Mouse (Mus musculus): ENCODE results near the gene Gm26992. TPM values are rescaled to one million over a fixed set of nuclear protein-coding genes. Genes with fewer than 3 reads are reported as not detected.

The Gm26992 gene
- not detected in 2 replicates for polyA plus RNA-seq (2016; fragmentation: Nextera tagmentation; extraction: Ambion mirVana)

DNA sequence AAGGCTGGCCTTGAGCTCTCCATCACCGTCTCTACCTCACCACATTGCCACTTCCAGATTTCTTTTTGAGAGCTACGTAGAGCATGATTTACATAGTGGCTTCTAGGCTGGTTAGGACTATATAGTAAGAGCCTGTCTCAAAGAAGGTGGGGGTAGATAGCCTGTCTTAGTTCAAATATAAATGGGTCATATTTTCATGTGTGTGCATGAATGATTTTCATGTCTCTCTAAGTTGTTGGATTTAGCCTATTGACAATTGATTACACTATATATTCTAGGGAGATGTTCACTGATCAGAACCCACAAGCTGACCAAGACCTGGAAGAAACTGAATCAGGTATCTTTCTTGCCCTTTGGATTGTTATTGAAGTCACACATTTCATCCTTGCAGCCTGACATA lies at the start of gene Gm26992:
Gene Gm26992, plus strand, starts transcription at position 301 of the 400 bp plus-strand sequence.
- H3K27ac ChIP-seq: no peak within 1 kb of the TSS
- H3K4me3 ChIP-seq (replicated peaks): no peak within 1 kb of the TSS
- no peak within 1 kb of the TSS for H3K9ac ChIP-seq
- H3K27me3 ChIP-seq: peaks cover 52% of the 10 kb centered on the region
- ATAC-seq (ENCODE audit: low FRiP score): no peak
- WGBS: 87% methylated on average over 2 of the region's 2 CpGs
- H3K4me2 ChIP-seq: no peak within 1 kb of the TSS
- H3K4me1 ChIP-seq: no peaks in the 10 kb centered on the region
- no peaks in the 10 kb centered on the region for H3K36me3 ChIP-seq (replicated peaks)
- H3K9me3 ChIP-seq: no peaks in the 10 kb centered on the region

DNA sequence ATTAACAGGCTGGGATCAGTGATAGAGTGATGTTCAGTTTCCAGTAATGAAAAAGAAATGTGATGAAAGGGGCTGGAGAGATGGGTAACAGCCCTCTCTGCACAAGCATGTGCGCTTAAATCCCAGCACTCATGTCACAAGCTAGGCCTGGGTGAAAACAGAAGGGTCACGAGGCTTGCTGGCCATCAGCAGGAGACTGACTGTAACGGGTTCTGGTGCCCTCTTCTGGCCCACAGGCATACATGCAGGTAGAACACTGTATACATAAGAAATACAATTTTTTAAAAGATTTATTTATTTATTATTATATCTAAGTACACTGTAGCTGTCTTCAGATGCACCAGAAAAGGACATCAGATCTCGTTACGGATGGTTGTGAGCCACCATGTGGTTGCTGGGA lies 47.6 kb upstream of the Gm26992 start:
- H3K9me3 ChIP-seq: no peaks in the 10 kb centered on the region
- no peak overlapping the region for H3K9ac ChIP-seq
- H3K4me1 ChIP-seq: no peaks in the 10 kb centered on the region
- H3K36me3 ChIP-seq (replicated peaks): no peaks in the 10 kb centered on the region
- 63% methylated on average over 5 of the region's 5 CpGs for WGBS
- no peak overlapping the region for H3K27ac ChIP-seq
- peaks cover 31% of the 10 kb centered on the region for H3K27me3 ChIP-seq
- H3K4me3 ChIP-seq (replicated peaks): no peak overlapping the region
- ATAC-seq (ENCODE audit: low FRiP score): no peak
- H3K4me2 ChIP-seq: no peak overlapping the region

DNA sequence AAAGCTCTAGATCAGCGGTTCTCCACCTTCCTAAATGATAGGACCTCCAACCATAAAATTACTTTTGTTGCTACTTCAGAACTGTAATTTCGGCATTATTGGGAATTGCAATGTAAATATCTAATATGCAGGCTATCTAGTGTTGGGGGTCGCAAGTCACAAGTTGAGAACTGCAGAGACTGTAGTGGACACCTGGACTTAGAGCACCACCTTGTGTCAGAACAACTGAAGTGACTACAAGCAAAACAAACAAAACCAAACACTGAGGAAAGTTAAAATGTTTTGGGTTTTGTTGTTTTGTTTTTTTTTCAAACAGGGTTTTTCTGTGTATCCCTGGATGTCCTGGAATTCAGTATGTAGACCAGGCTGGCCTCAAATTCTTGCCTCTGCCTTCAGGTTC lies 37.3 kb upstream of the Gm26992 start:
- Histone ChIP-seq H3K9me3 (no peaks in the 10 kb centered on the region), H3K27me3 (peaks cover 36% of the 10 kb centered on the region), H3K4me2 (no peak overlapping the region), H3K9ac (no peak overlapping the region), H3K27ac (no peak overlapping the region), H3K4me1 (no peaks in the 10 kb centered on the region), H3K36me3 (replicated peaks) (no peaks in the 10 kb centered on the region), H3K4me3 (replicated peaks) (no peak overlapping the region)
- ATAC-seq (ENCODE audit: low FRiP score): no peak
- WGBS: 82% methylated on average over 3 of the region's 3 CpGs

DNA sequence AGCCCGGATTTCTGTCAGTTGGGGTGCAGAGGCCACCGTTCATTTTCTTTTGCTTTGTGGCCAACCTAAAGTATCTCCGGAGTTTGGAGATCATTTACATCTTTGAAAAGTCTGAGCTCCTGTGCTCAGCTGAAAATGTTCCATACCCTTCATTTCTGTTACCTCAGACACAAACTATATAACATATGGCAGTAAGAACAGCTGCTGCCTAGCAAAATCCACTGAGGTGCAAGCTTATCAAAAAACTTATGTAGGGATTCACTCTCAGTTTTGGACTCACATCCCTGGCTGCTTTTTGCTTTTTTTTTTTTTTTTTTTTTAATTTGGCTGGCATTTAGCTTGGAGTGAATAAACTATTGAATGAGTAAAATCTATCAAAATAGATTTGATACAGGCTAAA lies 33.7 kb upstream of the Gm26992 start:
- H3K9me3 ChIP-seq: no peaks in the 10 kb centered on the region
- no peak for ATAC-seq (ENCODE audit: low FRiP score)
- no peak overlapping the region for H3K4me2 ChIP-seq
- H3K4me3 ChIP-seq (replicated peaks): no peak overlapping the region
- H3K36me3 ChIP-seq (replicated peaks): no peaks in the 10 kb centered on the region
- peaks cover 24% of the 10 kb centered on the region for H3K27me3 ChIP-seq
- H3K27ac ChIP-seq: no peak overlapping the region
- no peak overlapping the region for H3K9ac ChIP-seq
- WGBS: 85% methylated on average over 3 of the region's 3 CpGs
- no peaks in the 10 kb centered on the region for H3K4me1 ChIP-seq

DNA sequence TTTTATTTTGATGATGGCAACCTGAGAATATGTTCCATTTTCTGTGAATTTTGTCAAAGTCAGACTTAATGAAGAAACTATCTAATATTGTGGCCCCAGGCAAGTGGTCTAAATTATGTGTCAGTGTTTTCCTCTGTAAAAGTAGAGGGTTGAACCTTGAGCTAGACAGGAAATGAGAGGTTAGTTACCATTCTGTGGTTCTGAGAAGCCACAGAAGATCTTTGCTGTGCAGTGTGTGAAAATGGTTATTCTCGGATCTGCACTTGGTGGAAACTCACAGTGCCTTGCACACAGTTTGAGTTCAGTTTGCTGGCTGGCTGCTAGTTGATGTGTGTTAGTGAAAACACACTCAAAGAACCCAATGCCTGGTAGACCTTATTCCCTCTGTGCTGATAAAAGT lies 28.0 kb upstream of the Gm26992 start:
- H3K27me3 ChIP-seq: peaks cover 37% of the 10 kb centered on the region

DNA sequence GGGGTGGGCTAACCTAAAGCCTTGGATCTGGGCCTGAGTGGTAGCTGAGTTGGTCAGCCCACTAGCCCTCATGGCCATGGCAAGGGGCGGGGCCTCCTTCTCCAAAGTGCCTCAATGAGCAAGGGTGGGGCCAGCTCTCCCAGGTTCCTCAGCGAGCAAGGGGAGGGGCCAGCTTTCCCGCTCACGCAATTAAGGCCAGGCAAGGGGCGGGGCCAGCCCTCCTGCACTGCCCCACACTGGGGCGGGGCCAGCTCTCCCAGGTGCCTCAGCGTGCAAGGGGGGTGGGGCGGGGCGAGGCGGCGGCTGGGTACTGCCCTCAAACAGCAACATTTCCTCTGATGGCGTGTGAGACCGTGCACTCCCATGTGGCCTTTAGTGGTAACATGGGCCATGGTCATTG lies 16.8 kb upstream of the Gm26992 start:
- no peaks in the 10 kb centered on the region for H3K36me3 ChIP-seq (replicated peaks)
- H3K27me3 ChIP-seq: peaks cover 52% of the 10 kb centered on the region
- H3K4me3 ChIP-seq (replicated peaks): no peak overlapping the region
- no peak for ATAC-seq (ENCODE audit: low FRiP score)
- H3K4me1 ChIP-seq: no peaks in the 10 kb centered on the region
- no peak overlapping the region for H3K9ac ChIP-seq
- no peak overlapping the region for H3K4me2 ChIP-seq
- 34% methylated on average over 13 of the region's 13 CpGs for WGBS
- H3K27ac ChIP-seq: no peak overlapping the region
- H3K9me3 ChIP-seq: no peaks in the 10 kb centered on the region

More for the DNA sequence above, 28.0 kb upstream of the Gm26992 start:
- Histone ChIP-seq H3K4me2 (no peak overlapping the region), H3K36me3 (replicated peaks) (no peaks in the 10 kb centered on the region), H3K4me1 (no peaks in the 10 kb centered on the region), H3K27ac (no peak overlapping the region), H3K9me3 (no peaks in the 10 kb centered on the region), H3K4me3 (replicated peaks) (no peak overlapping the region), H3K9ac (no peak overlapping the region)
- 72% methylated on average over 1 of the region's 1 CpGs for WGBS
- ATAC-seq (ENCODE audit: low FRiP score): no peak

DNA sequence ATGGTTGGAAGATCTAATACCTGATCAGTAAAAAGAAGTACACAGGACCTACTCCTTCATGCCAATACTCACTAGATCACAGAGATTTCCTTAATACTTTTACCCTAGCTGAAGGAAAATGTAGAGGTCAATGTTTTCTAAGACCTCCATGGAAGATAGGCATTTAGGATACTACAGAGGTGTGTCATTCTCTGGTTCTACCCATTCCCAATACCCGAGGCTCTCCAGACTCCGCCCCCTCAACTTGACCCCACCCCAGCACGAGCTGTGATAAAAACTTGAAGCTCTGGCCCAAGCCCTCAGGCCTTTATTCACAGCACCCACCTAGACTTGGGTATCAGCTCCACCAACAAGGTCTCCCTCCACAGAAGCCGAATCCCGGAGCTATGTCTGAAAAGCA lies 7.6 kb upstream of the Gm26992 start, which contains the start of gene Tsx:
Gene Tsx, plus strand, starts transcription at position 301 of the 400 bp plus-strand sequence.
- no peaks in the 10 kb centered on the region for H3K36me3 ChIP-seq (replicated peaks)
- no peak within 1 kb of the TSS for H3K27ac ChIP-seq
- ATAC-seq (ENCODE audit: low FRiP score): no peak
- 77% methylated on average over 5 of the region's 5 CpGs for WGBS
- no peaks in the 10 kb centered on the region for H3K4me1 ChIP-seq
- no peak within 1 kb of the TSS for H3K4me2 ChIP-seq
- no peak within 1 kb of the TSS for H3K9ac ChIP-seq
- no peaks in the 10 kb centered on the region for H3K9me3 ChIP-seq
- H3K4me3 ChIP-seq (replicated peaks): no peak within 1 kb of the TSS
- H3K27me3 ChIP-seq: peaks cover 64% of the 10 kb centered on the region

DNA sequence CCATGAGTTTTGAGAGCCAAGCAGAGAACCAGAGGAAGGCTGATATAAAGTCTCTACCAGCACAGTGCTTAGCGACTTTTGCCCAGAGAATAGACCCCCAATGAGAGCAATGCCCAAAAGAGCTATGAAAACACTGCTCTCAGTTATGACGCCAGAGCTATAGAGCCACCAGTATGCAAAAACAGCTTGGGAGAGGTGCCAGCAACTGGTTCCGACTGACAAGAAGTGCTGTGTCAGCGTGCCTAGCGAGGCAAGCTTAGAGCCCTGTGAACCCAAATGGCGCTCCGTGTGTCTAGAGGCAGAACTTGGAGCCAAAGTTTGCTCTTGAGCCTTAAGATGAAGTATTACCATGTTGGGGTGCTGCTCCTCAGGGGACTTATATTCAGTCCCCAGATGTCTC lies 5.9 kb downstream of the Gm26992 start:
- Histone ChIP-seq H3K27me3 (peaks cover 40% of the 10 kb centered on the region), H3K9me3 (no peaks in the 10 kb centered on the region), H3K4me2 (no peak overlapping the region), H3K9ac (no peak overlapping the region), H3K36me3 (replicated peaks) (no peaks in the 10 kb centered on the region), H3K27ac (no peak overlapping the region), H3K4me1 (no peaks in the 10 kb centered on the region), H3K4me3 (replicated peaks) (no peak overlapping the region)
- 82% methylated on average over 7 of the region's 7 CpGs for WGBS
- ATAC-seq (ENCODE audit: low FRiP score): no peak

DNA sequence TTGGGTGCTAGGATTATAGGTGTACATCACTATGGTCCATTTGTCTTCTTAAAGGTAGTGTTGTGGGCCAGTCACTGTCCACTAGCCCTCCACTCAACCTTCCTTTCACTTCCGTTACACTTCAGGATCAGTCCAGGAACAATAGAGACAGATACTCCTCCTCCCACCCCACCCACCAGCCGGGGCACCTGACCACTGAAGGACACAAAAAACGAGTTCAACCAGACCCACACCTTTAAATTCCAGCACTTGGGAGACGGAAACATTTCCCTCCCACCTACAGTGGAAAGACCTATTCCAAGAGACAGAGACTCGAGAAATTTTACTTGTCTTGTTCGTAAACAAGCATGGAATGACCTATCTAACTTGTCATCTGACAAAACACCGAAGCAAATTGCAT lies 10.5 kb downstream of the Gm26992 start:
- WGBS: 80% methylated on average over 7 of the region's 7 CpGs
- Histone ChIP-seq H3K36me3 (replicated peaks) (no peaks in the 10 kb centered on the region), H3K27me3 (peaks cover 38% of the 10 kb centered on the region), H3K9ac (no peak overlapping the region), H3K9me3 (no peaks in the 10 kb centered on the region), H3K4me2 (no peak overlapping the region), H3K4me3 (replicated peaks) (no peak overlapping the region), H3K4me1 (no peaks in the 10 kb centered on the region), H3K27ac (no peak overlapping the region)
- ATAC-seq (ENCODE audit: low FRiP score): no peak

DNA sequence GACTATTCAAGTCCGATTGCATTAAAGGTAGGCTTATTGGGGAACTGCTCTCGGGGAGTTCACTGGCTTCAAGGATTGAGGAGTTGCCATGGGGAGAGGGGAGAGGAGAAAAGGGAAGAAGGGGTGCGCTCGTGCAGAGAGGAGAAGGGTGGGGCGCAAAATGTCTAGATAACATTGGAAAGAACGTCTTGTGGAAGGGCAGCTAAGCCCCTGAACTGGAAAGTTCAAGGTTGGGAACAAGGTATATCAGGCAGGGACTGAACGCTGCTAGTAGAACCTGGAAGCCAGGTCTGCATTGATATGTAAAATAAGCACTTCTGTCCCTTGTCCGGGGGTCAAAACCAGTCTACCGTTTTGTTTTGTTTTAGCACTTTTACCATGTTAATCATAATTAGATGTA lies 16.2 kb downstream of the Gm26992 start:
- ATAC-seq (ENCODE audit: low FRiP score): no peak
- H3K4me2 ChIP-seq: no peak overlapping the region
- H3K9me3 ChIP-seq: no peaks in the 10 kb centered on the region
- no peaks in the 10 kb centered on the region for H3K36me3 ChIP-seq (replicated peaks)
- H3K27ac ChIP-seq: no peak overlapping the region
- H3K4me1 ChIP-seq: no peaks in the 10 kb centered on the region
- WGBS: 9% methylated on average over 9 of the region's 9 CpGs
- no peak overlapping the region for H3K4me3 ChIP-seq (replicated peaks)
- H3K9ac ChIP-seq: no peak overlapping the region
- peaks cover 46% of the 10 kb centered on the region for H3K27me3 ChIP-seq

DNA sequence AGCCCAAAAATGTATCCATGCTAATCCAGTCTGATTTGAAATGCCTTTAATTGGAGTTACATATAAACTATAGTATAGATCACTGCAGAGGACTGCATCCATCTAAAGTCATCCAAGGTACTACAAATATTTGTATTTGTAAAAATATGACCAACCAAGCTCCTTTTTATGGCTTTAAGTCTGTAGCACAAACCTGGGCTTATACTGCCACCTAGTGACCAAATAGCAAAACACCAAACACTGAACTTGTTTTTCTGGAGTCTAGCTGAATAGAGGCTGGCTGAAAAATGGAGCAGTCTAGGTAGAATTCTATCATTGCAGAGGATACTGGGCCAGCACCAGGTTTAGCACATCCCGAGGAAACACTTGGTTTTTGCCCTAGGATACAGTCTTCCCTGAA lies 19.0 kb downstream of the Gm26992 start:
- H3K4me3 ChIP-seq (replicated peaks): no peak overlapping the region
- H3K4me2 ChIP-seq: no peak overlapping the region
- no peak overlapping the region for H3K27ac ChIP-seq
- H3K36me3 ChIP-seq (replicated peaks): no peaks in the 10 kb centered on the region
- no peak overlapping the region for H3K9ac ChIP-seq
- H3K9me3 ChIP-seq: no peaks in the 10 kb centered on the region
- 0% methylated on average over 1 of the region's 1 CpGs for WGBS
- peaks cover 54% of the 10 kb centered on the region for H3K27me3 ChIP-seq
- H3K4me1 ChIP-seq: no peaks in the 10 kb centered on the region
- no peak for ATAC-seq (ENCODE audit: low FRiP score)

DNA sequence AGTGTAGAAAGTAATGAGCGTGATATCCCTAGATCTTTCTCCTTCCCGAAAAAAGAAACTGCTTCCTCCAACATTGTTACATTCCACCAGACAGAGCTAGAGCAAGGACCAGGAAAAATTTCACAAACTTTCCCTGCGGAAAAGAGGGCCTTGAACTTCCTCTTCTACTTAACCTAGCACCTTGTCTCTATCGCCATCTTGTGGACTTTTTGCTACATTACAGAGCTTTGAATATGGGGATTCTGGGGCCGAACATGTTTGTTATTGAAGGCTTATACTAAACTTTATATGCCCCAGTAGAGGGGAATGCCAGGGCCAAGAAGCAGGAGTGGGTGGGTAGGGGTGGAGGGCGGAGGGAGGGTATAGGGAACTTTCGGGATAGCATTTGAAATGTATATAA lies 21.9 kb downstream of the Gm26992 start:
- WGBS: 39% methylated on average over 7 of the region's 7 CpGs
- H3K27me3 ChIP-seq: peaks cover 52% of the 10 kb centered on the region
- H3K4me3 ChIP-seq (replicated peaks): no peak overlapping the region
- H3K4me1 ChIP-seq: no peaks in the 10 kb centered on the region; the same call in 1 of the 2 replicates
- H3K27ac ChIP-seq: no peak overlapping the region
- ATAC-seq (ENCODE audit: low FRiP score): no peak
- no peaks in the 10 kb centered on the region for H3K9me3 ChIP-seq
- H3K36me3 ChIP-seq (replicated peaks): no peaks in the 10 kb centered on the region
- no peak overlapping the region for H3K4me2 ChIP-seq
- H3K9ac ChIP-seq: no peak overlapping the region

DNA sequence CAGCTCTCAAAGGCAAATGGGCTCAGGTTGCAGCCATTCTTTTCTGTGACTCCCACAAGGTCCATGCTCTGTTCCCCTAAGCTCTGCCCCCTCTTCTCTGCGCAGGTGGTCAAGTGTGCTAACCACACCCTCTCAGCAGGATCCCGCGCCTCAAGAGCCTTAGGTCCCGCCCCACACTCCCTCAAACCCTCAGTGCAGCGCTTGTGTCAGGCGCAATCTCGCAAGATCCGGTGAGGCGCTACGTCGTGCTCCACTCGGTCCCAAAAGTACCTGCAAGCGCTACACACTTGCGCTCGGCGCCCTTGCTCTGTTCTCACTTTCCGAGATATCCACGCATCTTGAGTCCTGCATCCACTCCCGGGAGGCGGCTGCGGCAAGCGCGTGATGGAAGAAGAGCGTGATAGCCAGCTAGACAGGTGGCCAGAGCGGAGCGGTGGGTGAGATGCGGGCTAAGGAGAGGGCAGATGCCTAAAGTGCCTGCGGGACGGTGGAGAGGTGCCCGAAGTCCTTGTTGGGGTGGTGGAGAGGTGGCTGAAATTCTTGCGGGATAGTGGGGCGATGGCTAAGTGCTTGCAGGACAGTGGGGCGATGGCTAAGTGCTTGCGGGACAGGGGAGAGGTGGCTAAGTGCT lies 25.8 kb downstream of the Gm26992 start:
- Histone ChIP-seq H3K4me1 (no peaks in the 10 kb centered on the region; the same call in 1 of the 2 replicates), H3K4me2 (peak overlapping the region; percentile 62), H3K9me3 (no peaks in the 10 kb centered on the region), H3K4me3 (replicated peaks) (peak overlapping the region; percentile 38), H3K27ac (no peak overlapping the region), H3K27me3 (peaks cover 54% of the 10 kb centered on the region), H3K36me3 (replicated peaks) (no peaks in the 10 kb centered on the region), H3K9ac (peak overlapping the region; percentile 42)
- no peak for ATAC-seq (ENCODE audit: low FRiP score)
- WGBS: 11% methylated on average over 34 of the region's 34 CpGs

All from forebrain, embryonic 12.5 days (tissue).